Mouse (Mus musculus) mouse embryonic stem cell (cell line): ENCODE results near the gene Bcl2l11.
"Not testable (repeated sequence)": the region's sequence is repeated elsewhere in the genome, so short reads cannot be mapped to it uniquely, and the experiment has no call there.

Experiments
- in situ Hi-C, 2 experiments: fragments of 300-500 bp; cut with MboI; formaldehyde crosslinking; loops; 1 replicate in 1 of 2; 3 replicates in 1 of 2; pipeline ENCODE4 v1.14.3; 2019 to 2020; ENCODE audit warnings: low sequenced_read_pairs in 2 of 2, low pct_unique_long_range_greater_than_20kb in 1 of 2, mixed read lengths in 1 of 2; ENCODE audit not compliant: unreplicated experiment in 1 of 2

Gene Bcl2l11

GRCm38 (mm10) chr2:128159619-128160125 is 33.8 kb downstream of the Bcl2l11 start:
- in situ Hi-C loops: no loop called here

GRCm38 (mm10) chr2:128163177-128163576 is 37.3 kb downstream of the Bcl2l11 start:
- in situ Hi-C loops: no loop called here

GRCm38 (mm10) chr2:128166623-128167423 is 41.0 kb downstream of the Bcl2l11 start:
- in situ Hi-C loops: no loop called here

GRCm38 (mm10) chr2:128167930-128168329 is 42.1 kb downstream of the Bcl2l11 start:
- in situ Hi-C loops: no loop called here

- in situ Hi-C loops: no loop called here
Measured at GRCm38 (mm10) chr2:128169486-128169885, 43.6 kb downstream of the Bcl2l11 start.

- in situ Hi-C loops: no loop called here
Measured at GRCm38 (mm10) chr2:128169972-128170371, 44.1 kb downstream of the Bcl2l11 start.

- in situ Hi-C loops: no loop called here
Measured at GRCm38 (mm10) chr2:128170614-128171013, 44.8 kb downstream of the Bcl2l11 start.

- in situ Hi-C loops: no loop called here
Measured at GRCm38 (mm10) chr2:128172266-128172665, 46.4 kb downstream of the Bcl2l11 start.

GRCm38 (mm10) chr2:128174176-128174575 is 48.3 kb downstream of the Bcl2l11 start:
- in situ Hi-C loops: no loop called here

GRCm38 (mm10) chr2:128174604-128175342 is 48.9 kb downstream of the Bcl2l11 start:
- in situ Hi-C loops: no loop called here

GRCm38 (mm10) chr2:128175625-128176024 is 49.8 kb downstream of the Bcl2l11 start:
- in situ Hi-C loops: no loop called here

GRCm38 (mm10) chr2:128176391-128177044 is 50.7 kb downstream of the Bcl2l11 start:
- in situ Hi-C loops: no loop called here

GRCm38 (mm10) chr2:128177241-128177661 is 51.4 kb downstream of the Bcl2l11 start:
- in situ Hi-C loops: no loop called here

GRCm38 (mm10) chr2:128179126-128179807 is 53.4 kb downstream of the Bcl2l11 start:
- in situ Hi-C loops: no loop called here

- in situ Hi-C loops: no loop called here
Measured at GRCm38 (mm10) chr2:128179808-128180379, 54.1 kb downstream of the Bcl2l11 start.

GRCm38 (mm10) chr2:128182181-128182580 is 56.3 kb downstream of the Bcl2l11 start:
- in situ Hi-C loops: not testable (repeated sequence)

GRCm38 (mm10) chr2:128182751-128183150 is 56.9 kb downstream of the Bcl2l11 start:
- in situ Hi-C loops: no loop called here

GRCm38 (mm10) chr2:128183762-128184161 is 57.9 kb downstream of the Bcl2l11 start:
- in situ Hi-C loops: no loop called here
